Mouse (Mus musculus) lung, adult 2 months (tissue): Measurements from ENCODE around the gene St8sia4.

Experiments
- CTCF ChIP-seq: fragments of 200-500 bp; IDR thresholded peaks from 2 replicates; pipeline ENCODE4 v1.5.1; 2011; ENCODE audit warnings: mild to moderate bottlenecking, low read length, control low read depth; ENCODE audit not compliant: insufficient read depth
- POLR2A ChIP-seq: fragments of 200-500 bp; IDR thresholded peaks from 2 replicates; pipeline ENCODE4 v1.6.1; 2011; ENCODE audit warnings: low read depth, mild to moderate bottlenecking, control low read depth, low read length, borderline replicate concordance; ENCODE audit errors: extremely low read depth

DNA sequence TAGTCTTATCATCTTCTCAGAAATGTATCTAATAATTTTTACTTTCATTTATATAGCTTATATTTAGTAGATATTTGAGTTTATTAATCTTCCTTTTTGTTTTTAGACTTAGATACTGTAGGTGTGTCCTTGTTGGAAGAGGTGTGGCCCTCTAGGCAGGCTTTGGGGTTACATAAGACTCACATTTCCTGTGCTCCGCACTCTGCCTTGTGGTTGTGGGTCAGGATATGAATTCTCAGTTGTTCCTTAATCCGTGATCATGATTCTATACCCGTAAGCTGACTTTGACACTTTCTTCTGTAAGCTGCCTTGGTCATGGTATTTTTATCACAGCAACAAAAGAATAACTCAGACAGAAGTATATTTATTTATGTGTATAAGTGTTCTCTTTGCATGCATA is 6.7 kb upstream of the St8sia4 start:
- TF ChIP-seq CTCF (no peak), POLR2A (no peak)
